Mouse (Mus musculus) erythroblast, embryonic 14.5 days (primary cell): ENCODE results near the gene Ccl5. TPM values are rescaled to one million over a fixed set of nuclear protein-coding genes. Genes with fewer than 3 reads are reported as not detected.

Experiments
- H3K27me3 ChIP-seq: 2 replicates; pipeline ENCODE4 v1.6.1; 2012; ENCODE audit warnings: inconsistent platforms; ENCODE audit not compliant: control insufficient read depth
- H3K36me3 ChIP-seq: 2 replicates; pipeline ENCODE4 v1.6.1; 2012; ENCODE audit warnings: mild to moderate bottlenecking, inconsistent platforms; ENCODE audit not compliant: control insufficient read depth
- H3K4me1 ChIP-seq: 2 replicates; pipeline ENCODE4 v1.6.1; 2012; ENCODE audit warnings: inconsistent platforms; ENCODE audit not compliant: control insufficient read depth
- H3K4me3 ChIP-seq: replicated peaks from 2 replicates; pipeline ENCODE3; 2012; ENCODE audit warnings: moderate library complexity, mild to moderate bottlenecking, inconsistent platforms
- H3K9me3 ChIP-seq: 2 replicates; pipeline ENCODE4 v1.6.1; 2012; ENCODE audit warnings: low read length, inconsistent platforms, mixed read lengths; ENCODE audit not compliant: control insufficient read depth
- GATA1 ChIP-seq: IDR thresholded peaks from 2 replicates; pipeline ENCODE4 v1.6.1; 2012; ENCODE audit warnings: low read length, inconsistent platforms, mixed read lengths
- TAL1 ChIP-seq: IDR thresholded peaks from 3 replicates; pipeline ENCODE4 v1.6.1; 2012; ENCODE audit warnings: low read length, inconsistent platforms, mixed read lengths
- polyA plus RNA-seq: library from polyadenylated mRNA; stranded (reverse); fragments of >175 nt; gene quantifications from 2 replicates; pipeline ENCODE4 v1.2.3, GENCODE M21; 2012

Ccl5 gene
- polyA plus RNA-seq: not detected in 2 replicates

- H3K9me3 ChIP-seq: no peaks in the 10 kb centered on the region
- no peak within 1 kb of the TSS for H3K4me3 ChIP-seq
- H3K27me3 ChIP-seq: no peaks in the 10 kb centered on the region
- H3K4me1 ChIP-seq: no peaks in the 10 kb centered on the region
- TF ChIP-seq GATA1 (no peak), TAL1 (no peak)
- no peaks in the 10 kb centered on the region for H3K36me3 ChIP-seq
Measured at GRCm38 (mm10) chr11:83530360-83530759, at the start of gene Ccl5. Gene Ccl5 (minus strand): TSS chr11:83530518.

- H3K27me3 ChIP-seq: no peaks in the 10 kb centered on the region
- no peak overlapping the region for H3K4me3 ChIP-seq
- TF ChIP-seq TAL1: no peak
- H3K9me3 ChIP-seq: no peaks in the 10 kb centered on the region
- no peaks in the 10 kb centered on the region for H3K4me1 ChIP-seq
- peaks cover 3% of the 10 kb centered on the region; the same call in 1 of the 2 replicates for H3K36me3 ChIP-seq
Measured at GRCm38 (mm10) chr11:83578999-83579398, 48.7 kb upstream of the Ccl5 start.

GRCm38 (mm10) chr11:83578186-83578760 is 48.0 kb upstream of the Ccl5 start, which contains the start of gene Ccl9:
Gene Ccl9 (minus strand): TSS chr11:83578636.
- TF ChIP-seq TAL1: no peak
- TF ChIP-seq GATA1: no peak
- Histone ChIP-seq H3K4me3 (no peak within 1 kb of the TSS), H3K27me3 (no peaks in the 10 kb centered on the region), H3K9me3 (no peaks in the 10 kb centered on the region), H3K4me1 (no peaks in the 10 kb centered on the region), H3K36me3 (peaks cover 3% of the 10 kb centered on the region; the same call in 1 of the 2 replicates)

GRCm38 (mm10) chr11:83576927-83577555 is 46.7 kb upstream of the Ccl5 start:
- peaks cover 3% of the 10 kb centered on the region; the same call in 1 of the 2 replicates for H3K36me3 ChIP-seq
- no peaks in the 10 kb centered on the region for H3K9me3 ChIP-seq
- H3K4me3 ChIP-seq: no peak overlapping the region
- H3K4me1 ChIP-seq: no peaks in the 10 kb centered on the region
- H3K27me3 ChIP-seq: no peaks in the 10 kb centered on the region
- no peak for TF ChIP-seq GATA1
- TF ChIP-seq TAL1: no peak

- H3K27me3 ChIP-seq: no peaks in the 10 kb centered on the region
- TF ChIP-seq TAL1: no peak
- no peak for TF ChIP-seq GATA1
- peaks cover 3% of the 10 kb centered on the region; the same call in 1 of the 2 replicates for H3K36me3 ChIP-seq
- H3K4me3 ChIP-seq: no peak overlapping the region
- no peaks in the 10 kb centered on the region for H3K9me3 ChIP-seq
- H3K4me1 ChIP-seq: no peaks in the 10 kb centered on the region; the same call in 1 of the 2 replicates
Measured at GRCm38 (mm10) chr11:83572834-83573233, 42.5 kb upstream of the Ccl5 start.

- Histone ChIP-seq H3K9me3 (no peaks in the 10 kb centered on the region), H3K27me3 (no peaks in the 10 kb centered on the region), H3K4me3 (no peak overlapping the region), H3K36me3 (peaks cover 3% of the 10 kb centered on the region; the same call in 1 of the 2 replicates), H3K4me1 (no peaks in the 10 kb centered on the region; the same call in 1 of the 2 replicates)
- TF ChIP-seq TAL1: no peak
- TF ChIP-seq GATA1: no peak
Measured at GRCm38 (mm10) chr11:83572223-83572622, 41.9 kb upstream of the Ccl5 start.

- no peaks in the 10 kb centered on the region for H3K36me3 ChIP-seq
- no peaks in the 10 kb centered on the region for H3K27me3 ChIP-seq
- no peaks in the 10 kb centered on the region; the same call in 1 of the 2 replicates for H3K4me1 ChIP-seq
- no peaks in the 10 kb centered on the region for H3K9me3 ChIP-seq
- no peak overlapping the region for H3K4me3 ChIP-seq
- TF ChIP-seq GATA1 (no peak), TAL1 (no peak)
Measured at GRCm38 (mm10) chr11:83570189-83570588, 39.9 kb upstream of the Ccl5 start.

GRCm38 (mm10) chr11:83569249-83569648 is 38.9 kb upstream of the Ccl5 start:
- no peaks in the 10 kb centered on the region for H3K9me3 ChIP-seq
- H3K27me3 ChIP-seq: no peaks in the 10 kb centered on the region
- H3K36me3 ChIP-seq: no peaks in the 10 kb centered on the region
- no peaks in the 10 kb centered on the region; the same call in 1 of the 2 replicates for H3K4me1 ChIP-seq
- TF ChIP-seq TAL1 (no peak), GATA1 (no peak)
- H3K4me3 ChIP-seq: no peak overlapping the region

- Histone ChIP-seq H3K4me3 (no peak overlapping the region), H3K36me3 (no peaks in the 10 kb centered on the region), H3K4me1 (no peaks in the 10 kb centered on the region; the same call in 1 of the 2 replicates), H3K27me3 (no peaks in the 10 kb centered on the region), H3K9me3 (no peaks in the 10 kb centered on the region)
- TF ChIP-seq TAL1: no peak
- no peak for TF ChIP-seq GATA1
Measured at GRCm38 (mm10) chr11:83568786-83569185, 38.5 kb upstream of the Ccl5 start.
